Comparison of ENCODE assay signal across 8 mouse cellular contexts in genomic region chr10:62885460-62885859, GRCm38 (mm10). TPM values are rescaled to one million over a fixed set of nuclear protein-coding genes. Genes with fewer than 3 reads are reported as not detected.
A peak's percentile ranks its signal among the peaks of the same experiment; 100 is the strongest.
DNase-seq lines count a peak whose midpoint lies in the region; ATAC-seq lines count a peak whose summit lies in the region.

No protein-coding gene starts in this region.

- no peak overlapping the region for H3K27ac ChIP-seq in kidney, embryonic 16.5 days (ENCODE audit: low read length)
- H3K27ac ChIP-seq in embryonic facial prominence, embryonic 15.5 days (replicated peaks), result no peak overlapping the region
- H3K27ac ChIP-seq in limb, embryonic 10.5 days, result no peak overlapping the region
- no peak overlapping the region for H3K27ac ChIP-seq in neural tube, embryonic 13.5 days (replicated peaks)

- peak overlapping the region; percentile 98 for H3K4me2 ChIP-seq in kidney, embryonic 16.5 days (replicated peaks; ENCODE audit: low read depth, low read length)
- H3K4me2 ChIP-seq in embryonic facial prominence, embryonic 15.5 days (replicated peaks), result peak overlapping the region; percentile 95
- H3K4me2 ChIP-seq in neural tube, embryonic 13.5 days, result peak overlapping the region; percentile 70

- no peak for ATAC-seq in kidney, embryonic 16.5 days (ENCODE audit: low FRiP score, low TSS enrichment)
- no peak for ATAC-seq in embryonic facial prominence, embryonic 15.5 days (ENCODE audit: insufficient number of reproducible peaks, low FRiP score, low TSS enrichment, low read depth)
- ATAC-seq in neural tube, embryonic 13.5 days (ENCODE audit: low read depth), result no peak
- ATAC-seq in erythroblast, adult 5-6 weeks (replicated peaks; ENCODE audit: low FRiP score, poor library complexity, severe bottlenecking), result no peak
- ATAC-seq in activated CD4-positive, CD25-positive, alpha-beta regulatory T cell, adult 4 months, result no peak

- peaks cover 8% of the 10 kb centered on the region; the same call in 1 of the 2 replicates for H3K4me1 ChIP-seq in kidney, embryonic 16.5 days (ENCODE audit: insufficient read depth, low read length)
- H3K4me1 ChIP-seq in embryonic facial prominence, embryonic 15.5 days, result peaks cover 10% of the 10 kb centered on the region; the same call in 1 of the 2 replicates
- H3K4me1 ChIP-seq in limb, embryonic 10.5 days, result peaks cover 20% of the 10 kb centered on the region
- peaks cover 28% of the 10 kb centered on the region for H3K4me1 ChIP-seq in neural tube, embryonic 13.5 days (replicated peaks)

- no peak for DNase-seq in kidney, postnatal 10 days
- DNase-seq in limb, embryonic 10.5 days (ENCODE audit: low spot score), result no peak
- no peak for DNase-seq in gastrocnemius, postnatal 14 days

- H3K36me3 ChIP-seq in kidney, embryonic 16.5 days (ENCODE audit: insufficient read depth, low read length), result no peaks in the 10 kb centered on the region
- H3K36me3 ChIP-seq in embryonic facial prominence, embryonic 15.5 days, result no peaks in the 10 kb centered on the region
- H3K36me3 ChIP-seq in limb, embryonic 10.5 days, result no peaks in the 10 kb centered on the region
- H3K36me3 ChIP-seq in neural tube, embryonic 13.5 days, result no peaks in the 10 kb centered on the region

- no peak overlapping the region; the same call in 1 of the 2 replicates for H3K9ac ChIP-seq in kidney, embryonic 16.5 days (replicated peaks; ENCODE audit: low read length)
- H3K9ac ChIP-seq in embryonic facial prominence, embryonic 15.5 days, result no peak overlapping the region
- H3K9ac ChIP-seq in neural tube, embryonic 13.5 days, result no peak overlapping the region

- no peaks in the 10 kb centered on the region for H3K9me3 ChIP-seq in kidney, embryonic 16.5 days (ENCODE audit: low read length)
- no peaks in the 10 kb centered on the region for H3K9me3 ChIP-seq in embryonic facial prominence, embryonic 15.5 days (replicated peaks)
- H3K9me3 ChIP-seq in limb, embryonic 10.5 days (replicated peaks), result no peaks in the 10 kb centered on the region
- H3K9me3 ChIP-seq in neural tube, embryonic 13.5 days, result no peaks in the 10 kb centered on the region

- H3K4me3 ChIP-seq in kidney, embryonic 16.5 days (ENCODE audit: low read length), result peak overlapping the region; percentile 78
- peak overlapping the region; percentile 66 for H3K4me3 ChIP-seq in embryonic facial prominence, embryonic 15.5 days (replicated peaks)
- H3K4me3 ChIP-seq in limb, embryonic 10.5 days, result peak overlapping the region; percentile 65
- H3K4me3 ChIP-seq in neural tube, embryonic 13.5 days, result peak overlapping the region; percentile 52; the same call in 1 of the 2 replicates

- intact Hi-C loops in gastrocnemius, postnatal 14 days (cut with DNase I; ENCODE audit: low total_unique reads), result no loop called here

- no peaks in the 10 kb centered on the region for H3K27me3 ChIP-seq in kidney, embryonic 16.5 days (ENCODE audit: insufficient read depth, low read length)
- no peaks in the 10 kb centered on the region for H3K27me3 ChIP-seq in embryonic facial prominence, embryonic 15.5 days
- H3K27me3 ChIP-seq in limb, embryonic 10.5 days (ENCODE audit: low read depth, poor library complexity, severe bottlenecking), result peaks cover 7% of the 10 kb centered on the region; the same call in 1 of the 2 replicates
- H3K27me3 ChIP-seq in neural tube, embryonic 13.5 days, result peaks cover 23% of the 10 kb centered on the region

- 25% methylated on average over 10 of the region's 10 CpGs for WGBS in kidney, embryonic 16.5 days
- WGBS in embryonic facial prominence, embryonic 15.5 days, result 34% methylated on average over 10 of the region's 10 CpGs
- 20% methylated on average over 10 of the region's 10 CpGs for WGBS in limb, embryonic 10.5 days
- WGBS in neural tube, embryonic 13.5 days, result 21% methylated on average over 10 of the region's 10 CpGs

RNA-seq across cellular contexts. Expression of gene Tet1, which starts 23.3 kb away (rescaled TPM):
- polyA plus RNA-seq in kidney, embryonic 16.5 days (2015; fragmentation: Nextera tagmentation; extraction: Ambion mirVana), result 23.4 and 28.4 TPM in 2 replicates
- polyA plus RNA-seq in embryonic facial prominence, embryonic 15.5 days (2015; fragmentation: Nextera tagmentation; extraction: Ambion mirVana), result 24.4 and 25.4 TPM in 2 replicates
- 26.5 and 30.6 TPM in 2 replicates for polyA plus RNA-seq in limb, embryonic 10.5 days (2016; fragmentation: Nextera tagmentation; extraction: Ambion mirVana)
- 30.4 and 39.0 TPM in 2 replicates for polyA plus RNA-seq in neural tube, embryonic 13.5 days (2015; fragmentation: Nextera tagmentation; extraction: Ambion mirVana)
- total RNA-seq in erythroblast, adult 5-6 weeks (2015; ENCODE audit: low replicate concordance), result 1.3 and 3.7 TPM in 2 replicates
- total RNA-seq in erythroblast, adult 5-6 weeks (2017; ENCODE audit: low replicate concordance), result 0.84 and 1.1 TPM in 2 replicates
- 1 to 10 TPM; 5.1 to 6.3 TPM for polyA plus RNA-seq in activated CD4-positive, CD25-positive, alpha-beta regulatory T cell, adult 4 months (2017; shearing (Covaris generic))
- 10 to 100 TPM in 1 of 2 experiments, 1 to 10 TPM in 1; 7.4 to 11.4 TPM for total RNA-seq in gastrocnemius, postnatal 14 days (2021)

RNA-seq across cellular contexts. Expression of gene Slc25a16, which starts 35.0 kb away (rescaled TPM):
- polyA plus RNA-seq in kidney, embryonic 16.5 days (2015; fragmentation: Nextera tagmentation; extraction: Ambion mirVana), result 19.0 and 19.4 TPM in 2 replicates
- 12.3 and 14.4 TPM in 2 replicates for polyA plus RNA-seq in embryonic facial prominence, embryonic 15.5 days (2015; fragmentation: Nextera tagmentation; extraction: Ambion mirVana)
- 8.8 and 11.3 TPM in 2 replicates for polyA plus RNA-seq in limb, embryonic 10.5 days (2016; fragmentation: Nextera tagmentation; extraction: Ambion mirVana)
- 15.4 and 15.7 TPM in 2 replicates for polyA plus RNA-seq in neural tube, embryonic 13.5 days (2015; fragmentation: Nextera tagmentation; extraction: Ambion mirVana)
- 3.3 and 6.7 TPM in 2 replicates for total RNA-seq in erythroblast, adult 5-6 weeks (2015; ENCODE audit: low replicate concordance)
- 8.2 and 9.3 TPM in 2 replicates for total RNA-seq in erythroblast, adult 5-6 weeks (2017; ENCODE audit: low replicate concordance)
- polyA plus RNA-seq in activated CD4-positive, CD25-positive, alpha-beta regulatory T cell, adult 4 months (2017; shearing (Covaris generic)), result 1 to 10 TPM; 3.2 to 3.5 TPM
- 10 to 100 TPM; 18.5 to 19.8 TPM for total RNA-seq in gastrocnemius, postnatal 14 days (2021)
